Mouse (Mus musculus): Measurements from ENCODE around the gene Olfr1507. TPM values are rescaled to one million over a fixed set of nuclear protein-coding genes. Genes with fewer than 3 reads are reported as not detected.

The Olfr1507 gene
- 0.04 TPM in 1 of 2 replicates, not detected in the other for polyA plus RNA-seq (2012; rRNA removed)

DNA sequence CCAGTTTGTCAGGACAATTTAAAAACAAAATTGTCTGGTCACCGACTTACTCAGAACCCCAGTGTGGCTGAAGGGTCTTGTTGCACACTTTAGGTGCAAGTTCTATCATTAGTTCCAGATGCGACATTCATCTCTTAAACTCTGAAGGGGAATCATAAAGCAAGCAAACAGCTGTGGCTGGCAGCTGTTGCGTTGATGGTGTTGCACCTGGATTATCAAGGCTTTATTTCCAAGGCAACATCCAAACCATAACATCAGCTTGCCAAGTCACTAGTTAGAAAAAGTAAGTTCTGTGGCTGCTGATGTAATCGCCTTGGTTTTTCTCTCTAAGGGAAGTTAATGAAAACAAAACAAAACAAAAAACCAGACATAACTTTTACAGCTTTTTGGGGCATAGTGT, at the start of gene Olfr1507:
Gene Olfr1507 (minus strand): TSS at position 234 of the 400 bp plus-strand sequence.

DNA sequence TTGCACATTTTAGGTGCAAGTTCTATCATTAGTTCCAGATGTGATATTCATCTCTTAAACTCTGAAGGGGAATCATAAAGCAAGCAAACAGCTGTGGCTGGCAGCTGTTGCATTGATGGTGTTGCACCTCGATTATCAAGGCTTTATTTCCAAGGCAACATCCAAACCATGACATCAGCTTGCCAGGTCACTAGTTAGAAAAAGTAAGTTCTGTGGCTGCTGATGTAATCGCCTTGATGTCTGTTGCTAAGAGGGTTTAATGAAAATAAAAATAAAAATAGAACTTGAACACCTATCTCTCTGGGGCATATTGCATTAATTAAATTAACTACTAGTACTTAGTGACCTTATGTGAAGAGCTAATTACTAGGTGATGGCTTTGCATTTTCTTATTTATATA, 28.2 kb downstream of the Olfr1507 start, which contains the start of gene Olfr1508:
Gene Olfr1508 (minus strand): TSS at position 101 of the 400 bp plus-strand sequence.

DNA sequence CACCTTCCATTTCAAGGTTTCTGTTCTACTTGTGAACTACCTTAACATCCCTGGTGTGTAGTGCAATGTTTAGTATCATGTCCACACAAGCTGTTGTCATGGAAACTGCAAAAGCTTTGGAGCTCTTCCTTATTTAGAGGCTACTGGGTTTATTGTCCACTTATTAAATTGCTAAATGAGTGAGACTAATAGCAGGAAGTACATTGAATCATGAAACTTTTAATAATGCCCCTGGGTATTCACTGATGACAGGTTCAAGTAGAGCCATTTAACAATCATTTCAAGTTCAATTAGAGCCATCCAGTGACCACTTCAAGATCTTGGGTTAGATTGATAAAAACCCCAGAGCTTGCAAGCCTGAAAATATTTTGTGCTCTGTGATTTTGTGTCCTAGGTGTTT, 52.9 kb downstream of the Olfr1507 start, which contains the start of gene Olfr1509:
Gene Olfr1509 (plus strand): TSS at position 301 of the 400 bp plus-strand sequence.

Other genes with a start within 250 kb of the Olfr1507 start
- 53.7 and 56.0 TPM in 2 replicates for gene Chd8, start 238.0 kb downstream of the Olfr1507 start, polyA plus RNA-seq (2012; rRNA removed)
- 42.1 and 45.0 TPM in 2 replicates for gene Tox4, start 216.6 kb downstream of the Olfr1507 start, polyA plus RNA-seq (2012; rRNA removed)
- gene Rab2b, start 216.2 kb downstream of the Olfr1507 start, polyA plus RNA-seq (2012; rRNA removed) = 50.3 and 51.5 TPM in 2 replicates
- 41.3 and 41.4 TPM in 2 replicates for gene Mettl3, start 190.6 kb downstream of the Olfr1507 start, polyA plus RNA-seq (2012; rRNA removed)
- 39.7 and 42.2 TPM in 2 replicates for gene Sall2, start 167.0 kb downstream of the Olfr1507 start, polyA plus RNA-seq (2012; rRNA removed)
- not detected in 2 replicates for gene Olfr1513, start 139.3 kb downstream of the Olfr1507 start, polyA plus RNA-seq (2012; rRNA removed)
- gene Olfr1512, start 116.6 kb downstream of the Olfr1507 start, polyA plus RNA-seq (2012; rRNA removed) = not detected in 2 replicates
- gene Olfr1511, start 98.4 kb downstream of the Olfr1507 start, polyA plus RNA-seq (2012; rRNA removed) = not detected in 2 replicates
- gene Olfr1510, start 81.4 kb downstream of the Olfr1507 start, polyA plus RNA-seq (2012; rRNA removed) = not detected in 2 replicates
- gene Olfr1509, start 52.8 kb downstream of the Olfr1507 start, polyA plus RNA-seq (2012; rRNA removed) = not detected in 2 replicates
- not detected in 2 replicates for gene Olfr1508, start 28.3 kb downstream of the Olfr1507 start, polyA plus RNA-seq (2012; rRNA removed)